Mouse (Mus musculus) liver, embryonic 11.5 days (tissue): ENCODE results near the gene Vmn2r59. TPM values are rescaled to one million over a fixed set of nuclear protein-coding genes. Genes with fewer than 3 reads are reported as not detected.
"Not testable (repeated sequence)": the region's sequence is repeated elsewhere in the genome, so short reads cannot be mapped to it uniquely, and the experiment has no call there.

ENCODE experiments used
- ATAC-seq: fragments of 200-750 bp; cut with Nextera tagmentation; replicated peaks from 2 replicates; pipeline ENCODE4 v1.8.0; 2017; ENCODE audit warnings: moderate number of reproducible peaks, mild to moderate bottlenecking, moderate TSS enrichment, moderate library complexity; ENCODE audit not compliant: low FRiP score
- DNase-seq: peaks from one replicate; pipeline ENCODE4 v3.0.0-alpha.2; 2017; ENCODE audit warnings: low spot score
- H3K27ac ChIP-seq: fragments of 300-500 bp; sonication (generic); 2 replicates; pipeline ENCODE4 v1.5.1; 2014; ENCODE audit warnings: mild to moderate bottlenecking, low read depth, low read length, control low read depth
- H3K27me3 ChIP-seq: fragments of 300-500 bp; sonication (generic); replicated peaks from 2 replicates; pipeline ENCODE4 v1.6.1; 2014; ENCODE audit warnings: low read length, mixed read lengths; ENCODE audit not compliant: control insufficient read depth, insufficient read depth
- H3K36me3 ChIP-seq: fragments of 300-500 bp; sonication (generic); 2 replicates; pipeline ENCODE4 v1.6.1; 2014; ENCODE audit warnings: mild to moderate bottlenecking, low read length, moderate library complexity, mixed read lengths; ENCODE audit not compliant: control insufficient read depth, insufficient read depth
- H3K4me1 ChIP-seq: fragments of 300-500 bp; sonication (generic); replicated peaks from 2 replicates; pipeline ENCODE4 v1.6.1; 2014; ENCODE audit warnings: low read length, mixed read lengths; ENCODE audit not compliant: control insufficient read depth, insufficient read depth
- H3K4me2 ChIP-seq: fragments of 300-500 bp; sonication (generic); 2 replicates; pipeline ENCODE4 v1.6.1; 2014; ENCODE audit warnings: mild to moderate bottlenecking, control low read depth, moderate library complexity
- H3K4me3 ChIP-seq: fragments of 300-500 bp; sonication (generic); 2 replicates; pipeline ENCODE4 v1.5.1; 2014; ENCODE audit warnings: low read depth, low read length, control low read depth
- H3K9ac ChIP-seq: fragments of 300-500 bp; sonication (generic); 2 replicates; pipeline ENCODE4 v1.6.1; 2014; ENCODE audit warnings: low read depth, low read length, control low read depth
- H3K9me3 ChIP-seq: fragments of 300-500 bp; sonication (generic); 2 replicates; pipeline ENCODE4 v1.6.1; 2016; ENCODE audit warnings: low read length, inconsistent platforms, mixed read lengths; ENCODE audit not compliant: control insufficient read depth
- WGBS: fragments of 180-500 bp; shearing (Covaris S2); extraction: QIAGEN DNeasy Blood & Tissue Kit; methylation state at CpG from one replicate; pipeline ENCODE4 v1.1.7; 2014; 5-methylcytosine and 5-hydroxymethylcytosine counted together
- polyA plus RNA-seq: library from polyadenylated mRNA; unstranded; fragments of >200 nt; fragmentation: Nextera tagmentation; extraction: Ambion mirVana; gene quantifications from 2 replicates; pipeline ENCODE4 v1.2.1, GENCODE M21; 2014

The Vmn2r59 gene
- not detected in 2 replicates for polyA plus RNA-seq

GRCm38 (mm10) chr7:42058923-42059322 lies at the start of gene Vmn2r59:
Gene Vmn2r59, minus strand, starts transcription at chr7:42059023.
- H3K27me3 ChIP-seq, result no peaks in the 10 kb centered on the region
- H3K36me3 ChIP-seq, result no peaks in the 10 kb centered on the region
- H3K4me2 ChIP-seq, result no peak within 1 kb of the TSS
- no peaks in the 10 kb centered on the region for H3K9me3 ChIP-seq
- no peak within 1 kb of the TSS for H3K27ac ChIP-seq
- no peak for ATAC-seq
- no peaks in the 10 kb centered on the region for H3K4me1 ChIP-seq
- no peak for DNase-seq
- no peak within 1 kb of the TSS for H3K9ac ChIP-seq
- no peak within 1 kb of the TSS for H3K4me3 ChIP-seq

- H3K4me1 ChIP-seq, result no peaks in the 10 kb centered on the region
- 63% methylated on average over 2 of the region's 2 CpGs for WGBS
Observed at GRCm38 (mm10) chr7:42107470-42107869, 48.6 kb upstream of the Vmn2r59 start, which contains the start of gene Vmn2r60. Gene Vmn2r60, plus strand, starts transcription at chr7:42107770.

GRCm38 (mm10) chr7:42107061-42107460 lies 48.2 kb upstream of the Vmn2r59 start:
- H3K27ac ChIP-seq, ATAC-seq, H3K4me2 ChIP-seq, H3K4me1 ChIP-seq, H3K36me3 ChIP-seq, H3K27me3 ChIP-seq, H3K9ac ChIP-seq, H3K4me3 ChIP-seq, DNase-seq, H3K9me3 ChIP-seq: not testable (repeated sequence)
- 72% methylated on average over 10 of the region's 14 CpGs for WGBS

More at GRCm38 (mm10) chr7:42107470-42107869, 48.6 kb upstream of the Vmn2r59 start, which contains the start of gene Vmn2r60:
- Histone ChIP-seq H3K9ac (no peak within 1 kb of the TSS), H3K9me3 (no peaks in the 10 kb centered on the region), H3K27me3 (no peaks in the 10 kb centered on the region), H3K27ac (no peak within 1 kb of the TSS), H3K4me2 (no peak within 1 kb of the TSS), H3K4me3 (no peak within 1 kb of the TSS), H3K36me3 (no peaks in the 10 kb centered on the region)
- ATAC-seq (no peak), DNase-seq (no peak)

Other genes with a start within 250 kb of the Vmn2r59 start
- not detected in 2 replicates for gene Vmn2r58, start 186.3 kb downstream of the Vmn2r59 start, polyA plus RNA-seq
- gene Vmn2r60, start 48.7 kb upstream of the Vmn2r59 start, polyA plus RNA-seq, result not detected in 2 replicates
- not detected in 2 replicates for gene Vmn2r61, start 201.0 kb upstream of the Vmn2r59 start, polyA plus RNA-seq